Mouse (Mus musculus): Measurements from ENCODE around the gene Cpeb2.
A peak's percentile ranks its signal among the peaks of the same experiment; 100 is the strongest.

The Cpeb2 gene

DNA sequence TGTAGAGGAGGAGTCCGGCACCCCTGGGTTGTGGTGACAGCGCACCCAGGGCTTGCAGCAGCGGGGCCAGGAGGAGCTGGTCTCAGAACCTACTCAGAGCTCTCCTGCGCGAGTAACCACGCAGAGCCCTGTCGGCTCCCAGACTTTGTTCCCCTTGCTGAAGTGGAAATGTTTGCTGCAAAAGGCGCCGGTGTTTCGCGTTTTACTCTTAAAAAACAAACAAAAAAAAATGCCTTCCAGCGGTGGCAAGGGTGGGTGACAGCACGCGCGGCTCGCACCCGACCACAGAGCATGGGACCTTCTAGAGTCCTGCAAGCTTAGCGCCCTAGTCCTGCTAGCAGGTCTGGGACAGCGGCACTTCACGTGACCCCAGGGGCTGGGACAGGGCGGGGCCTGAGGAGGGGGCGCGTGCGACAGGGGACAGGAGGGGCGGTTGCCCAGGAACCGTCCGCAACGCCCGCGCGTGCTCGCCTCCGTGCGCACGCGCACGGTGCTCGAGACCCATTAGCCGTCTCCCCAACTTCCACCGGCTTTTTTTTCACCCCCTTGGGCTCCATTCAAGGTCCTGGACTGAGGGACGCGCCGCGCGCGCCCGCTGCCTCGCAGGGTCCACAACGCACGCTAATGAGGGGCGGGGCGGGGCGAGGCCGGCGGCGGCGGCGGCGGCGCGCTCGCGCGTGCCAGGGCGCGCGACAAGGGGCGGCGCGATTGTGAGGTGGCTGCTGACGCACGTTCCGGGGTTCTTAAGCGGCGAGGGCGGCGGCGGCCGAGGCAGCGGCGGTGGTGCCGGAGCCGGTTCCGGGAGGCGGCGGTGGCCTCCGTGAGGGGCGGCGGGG is at the start of gene Cpeb2:
Gene Cpeb2, plus strand, starts transcription at position 691 of the 836 bp plus-strand sequence.
- peak; percentile 92 for DNase-seq (ENCODE audit: low read depth)

DNA sequence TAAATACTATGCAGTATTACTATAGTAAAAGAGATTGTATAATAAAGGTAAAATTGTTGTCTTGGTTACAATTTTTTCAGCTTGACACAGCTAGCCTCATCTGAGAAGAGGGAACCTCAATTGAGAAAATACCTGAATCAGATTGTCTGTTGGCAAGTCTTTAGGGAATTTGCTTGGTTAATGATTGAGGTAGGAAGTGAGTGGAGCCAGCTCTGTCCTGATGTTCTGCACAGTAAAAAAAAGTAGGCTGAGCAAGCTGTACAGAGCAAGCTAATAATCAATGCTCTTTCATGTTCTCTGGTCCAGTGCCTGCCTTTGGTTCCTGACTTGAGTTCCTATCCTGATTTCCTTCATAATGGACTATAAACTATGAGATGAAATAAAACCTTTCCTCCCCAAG is 49.4 kb upstream of the Cpeb2 start:
- DNase-seq (ENCODE audit: low read depth) = no peak

DNA sequence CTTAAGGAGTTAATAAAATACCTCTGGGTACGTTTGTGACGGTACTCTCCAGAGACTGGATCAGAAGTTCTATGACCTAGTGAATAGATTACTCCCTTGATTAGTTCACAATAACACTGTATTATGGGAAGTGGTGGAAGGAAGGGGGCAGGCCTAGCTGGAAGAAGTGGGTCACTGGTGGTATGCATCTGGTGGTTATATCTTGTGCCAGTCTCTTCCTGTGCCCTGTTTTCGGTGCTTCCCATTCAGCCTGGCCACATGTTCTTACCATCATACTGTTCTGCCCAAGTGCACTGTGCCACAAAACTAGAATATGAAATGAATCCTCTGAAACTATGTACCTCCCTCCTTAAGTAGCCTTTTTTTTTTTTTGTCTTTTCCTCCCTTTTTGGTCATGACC is 48.1 kb upstream of the Cpeb2 start:
- DNase-seq (ENCODE audit: low read depth) = no peak

DNA sequence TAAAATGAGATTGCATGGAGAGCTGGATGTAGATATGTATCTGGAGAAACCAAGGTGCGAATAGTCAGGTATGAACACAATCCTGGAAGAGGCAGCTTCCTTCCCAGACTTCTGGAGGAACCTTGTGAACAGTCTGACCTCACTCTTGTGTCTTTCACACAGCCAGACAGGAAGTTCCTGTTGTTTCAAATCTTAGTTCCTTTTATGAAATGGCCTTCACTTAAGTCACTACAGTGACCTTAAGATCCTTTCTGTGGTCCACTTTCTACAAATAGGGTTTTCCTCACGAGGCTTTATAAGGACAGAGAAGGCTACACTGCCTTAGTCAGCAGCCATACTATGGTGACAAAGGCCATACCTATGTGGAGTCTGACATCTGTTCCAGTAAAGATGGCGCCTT is 47.5 kb upstream of the Cpeb2 start:
- no peak for DNase-seq (ENCODE audit: low read depth)

DNA sequence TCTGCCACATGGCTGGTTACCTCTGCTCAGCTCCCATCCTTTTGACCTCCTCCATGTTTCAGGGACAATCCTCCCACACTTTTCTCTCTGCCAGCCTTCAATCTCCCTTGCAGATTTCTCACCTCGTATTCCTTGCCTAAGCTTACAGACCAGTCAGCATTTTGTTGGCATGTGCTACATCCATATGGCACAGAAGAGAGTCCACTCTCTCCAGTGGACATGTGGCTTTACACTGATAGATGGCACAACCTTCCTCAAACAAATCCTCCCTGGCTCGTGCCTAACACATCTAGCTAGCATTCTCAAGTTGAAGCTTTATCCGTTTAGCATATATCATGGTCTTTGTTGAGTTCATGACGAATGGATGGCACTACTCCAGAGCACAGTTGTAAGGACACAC is 32.3 kb upstream of the Cpeb2 start:
- DNase-seq (ENCODE audit: low read depth) = no peak

DNA sequence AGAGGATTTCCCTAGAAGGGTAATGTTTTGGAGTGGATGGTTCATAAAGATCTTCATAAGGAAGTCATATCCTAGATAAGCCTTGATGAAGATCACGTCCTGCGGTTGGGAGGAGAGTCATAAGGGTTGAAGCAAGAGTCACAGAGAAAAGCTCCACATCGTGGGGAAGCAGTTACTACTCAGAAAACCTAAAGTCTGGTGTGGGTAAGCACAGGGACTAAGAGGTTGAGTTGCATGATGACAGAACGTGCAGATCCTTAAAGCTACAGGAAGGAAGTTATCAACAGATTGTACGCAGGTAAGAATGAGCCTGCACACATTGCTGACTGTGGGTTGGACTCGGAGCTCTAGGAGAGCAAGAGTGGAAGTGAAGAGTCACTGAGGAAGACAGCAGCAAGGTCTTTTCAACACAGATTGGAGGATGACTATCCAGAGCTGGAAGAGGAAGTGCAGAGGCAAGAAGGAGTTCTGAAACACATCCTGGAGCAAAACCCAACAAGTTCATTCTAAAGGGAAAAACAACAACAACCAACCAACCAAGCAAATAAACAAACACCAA is 26.4 kb upstream of the Cpeb2 start:
- no peak for DNase-seq (ENCODE audit: low read depth)

DNA sequence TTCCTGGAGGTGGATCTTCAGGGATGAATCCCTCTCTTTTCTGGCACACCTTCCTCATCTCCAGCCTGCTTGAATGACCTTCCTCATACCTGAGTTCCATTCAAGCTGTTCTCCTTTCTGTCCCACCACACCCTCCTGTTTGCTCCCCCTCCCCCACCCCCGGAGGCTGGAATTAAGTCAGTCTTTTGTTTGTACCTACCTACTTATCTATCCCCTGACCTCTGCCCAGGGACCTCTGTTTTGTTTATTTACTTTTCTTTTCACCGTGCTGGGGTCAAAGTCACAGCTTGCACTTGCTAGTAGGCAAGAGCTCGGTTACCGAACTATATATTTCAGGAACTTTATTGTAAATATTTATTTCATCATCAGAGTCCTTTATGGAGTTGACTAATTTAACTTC is 15.5 kb upstream of the Cpeb2 start:
- DNase-seq (ENCODE audit: low read depth) = no peak

DNA sequence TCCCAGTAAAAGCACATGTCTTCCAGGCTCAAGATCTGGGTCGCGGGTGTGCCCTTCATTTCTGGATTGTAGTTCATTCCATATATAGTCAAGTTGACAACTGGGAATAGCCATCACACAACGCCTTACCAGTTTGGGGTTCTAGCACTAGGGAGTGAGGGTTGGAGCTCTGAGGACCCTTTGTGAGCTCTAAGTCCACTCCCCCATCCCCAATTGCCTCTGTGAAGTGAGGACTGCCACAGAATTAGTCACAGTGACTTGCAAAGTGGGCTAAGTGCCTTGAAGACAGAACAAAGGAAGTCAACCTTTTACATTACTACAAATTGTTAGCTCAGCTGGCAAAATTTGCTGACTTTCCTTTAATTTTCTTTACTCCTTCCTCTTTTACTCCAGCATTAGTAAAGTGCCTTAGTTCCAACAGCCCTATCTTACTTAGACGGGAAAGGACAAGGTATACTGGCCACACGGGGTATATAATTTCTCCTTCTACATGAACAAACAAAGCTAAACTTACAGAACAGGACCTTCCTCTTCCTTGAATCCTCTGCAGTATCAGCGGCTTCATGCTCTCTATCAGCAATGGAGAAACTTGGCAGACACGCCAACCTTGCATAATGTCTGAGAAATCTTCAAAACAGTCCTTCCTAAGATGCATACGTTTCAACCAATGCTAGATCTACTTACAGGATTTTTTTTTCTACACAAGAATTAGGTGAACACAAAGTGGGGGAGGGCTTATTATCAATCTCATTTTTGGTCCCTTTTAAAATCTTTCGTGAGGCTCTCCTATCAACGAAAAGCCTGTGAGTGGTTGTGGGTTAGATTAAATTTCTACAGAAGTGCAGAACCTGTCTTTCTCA is 14.8 kb upstream of the Cpeb2 start:
- no peak for DNase-seq (ENCODE audit: low read depth)

DNA sequence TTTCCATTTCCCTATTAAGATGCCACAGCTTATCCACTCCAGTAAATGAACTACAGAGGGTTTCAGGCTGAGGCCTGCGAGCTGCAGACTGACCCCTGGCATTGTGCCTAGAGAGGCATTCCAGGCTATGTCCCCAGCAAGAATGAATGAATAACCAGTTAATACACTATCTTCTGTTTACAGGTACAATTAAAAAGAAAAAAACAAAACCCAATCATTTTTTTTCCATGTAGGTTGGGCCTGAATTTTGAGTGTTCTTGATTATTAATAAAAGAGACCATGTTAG is 14.2 kb upstream of the Cpeb2 start:
- DNase-seq (ENCODE audit: low read depth) = no peak

DNA sequence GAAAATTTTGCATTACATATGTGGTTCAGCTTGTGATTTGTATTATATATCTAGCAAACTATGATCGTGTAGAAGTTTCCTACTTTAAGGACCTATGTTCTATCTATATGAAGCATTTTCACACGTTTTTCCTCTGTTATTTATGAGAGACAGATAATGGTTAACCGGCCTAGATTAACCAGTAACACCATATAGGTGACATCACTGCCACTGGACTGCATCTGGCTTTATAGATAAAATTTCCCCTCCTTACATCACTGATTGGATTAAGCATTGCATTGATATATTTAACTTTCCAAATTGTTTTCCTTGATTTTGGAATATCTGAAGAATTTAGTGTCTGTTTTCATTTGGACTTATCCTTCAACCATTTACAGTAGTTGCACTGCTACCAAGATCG is 9.6 kb upstream of the Cpeb2 start:
- no peak for DNase-seq (ENCODE audit: low read depth)

DNA sequence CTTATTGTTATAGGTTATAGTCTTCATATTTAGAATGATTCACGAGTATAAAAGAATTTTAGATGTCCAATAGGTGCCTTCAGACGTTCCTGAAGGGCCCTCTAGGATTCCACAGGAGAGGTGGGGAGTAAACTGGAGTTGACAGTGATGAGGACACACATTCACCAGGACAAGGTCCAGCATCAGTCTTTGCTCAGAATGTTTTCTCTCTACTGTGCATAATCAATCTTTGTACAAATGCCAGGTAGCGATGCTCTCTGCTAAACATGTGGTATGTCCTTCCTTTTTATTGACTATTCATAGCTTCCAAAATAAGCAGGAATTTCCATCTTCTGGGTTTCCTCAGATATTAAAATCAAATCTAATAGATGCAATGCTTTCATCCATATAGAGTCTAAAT is 8.7 kb upstream of the Cpeb2 start:
- DNase-seq (ENCODE audit: low read depth) = no peak

DNA sequence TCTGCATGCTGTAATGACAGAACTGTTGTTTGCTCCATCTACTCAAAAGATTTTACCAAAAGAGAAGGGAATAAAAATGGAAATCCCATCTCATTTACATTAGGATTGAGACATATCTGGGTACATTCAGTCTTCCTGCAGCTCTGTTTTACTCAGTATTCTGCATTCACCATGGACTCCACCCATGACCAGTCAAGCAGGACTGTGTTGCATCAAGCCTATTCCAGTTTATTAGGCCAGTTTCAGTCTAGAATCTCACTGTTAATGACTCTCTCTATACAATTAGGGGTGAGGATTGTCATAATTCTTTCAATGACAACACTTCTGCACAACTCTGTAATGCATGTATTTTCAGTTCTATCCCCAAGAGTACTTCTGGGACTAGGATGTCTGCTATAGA is 6.8 kb upstream of the Cpeb2 start:
- DNase-seq (ENCODE audit: low read depth) = no peak

DNA sequence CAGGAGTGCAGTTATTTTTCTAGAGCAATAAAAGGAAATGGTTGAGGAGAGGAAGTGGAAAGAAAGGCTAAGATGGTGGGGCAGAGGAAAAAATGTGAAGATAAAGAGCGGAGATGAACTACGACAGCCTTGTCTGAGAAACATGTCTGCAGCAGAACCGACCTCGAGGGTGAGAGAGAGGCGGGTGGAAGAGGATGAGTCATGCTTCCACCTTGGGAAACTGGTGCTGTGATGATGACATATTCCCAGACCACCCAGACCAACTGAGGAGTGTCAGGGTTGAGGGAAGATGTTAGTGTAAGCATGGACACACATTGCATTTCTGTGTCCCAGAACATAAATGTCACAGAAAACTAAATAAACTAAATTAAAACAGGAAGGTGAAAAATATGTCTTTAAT is 5.4 kb upstream of the Cpeb2 start:
- DNase-seq (ENCODE audit: low read depth) = no peak

DNA sequence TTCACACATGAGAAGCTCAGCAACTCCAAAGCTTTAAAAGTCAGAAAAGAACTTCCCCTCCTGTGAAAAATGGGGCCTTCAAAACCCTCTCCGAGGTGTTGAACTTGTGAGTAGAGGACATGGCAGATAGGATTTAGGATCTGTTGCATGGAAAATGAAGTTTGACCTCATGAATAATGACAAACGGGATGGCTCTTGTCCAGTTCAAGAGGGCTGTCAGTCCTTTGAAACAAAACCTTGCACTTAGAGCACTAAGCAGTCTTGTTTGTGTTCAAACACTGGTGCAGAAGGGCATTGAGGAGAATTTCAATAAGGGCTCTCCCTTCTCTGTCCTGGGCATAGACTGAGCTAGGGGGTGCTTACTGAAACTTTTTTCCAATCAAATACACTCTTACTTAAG is 1.9 kb upstream of the Cpeb2 start:
- DNase-seq (ENCODE audit: low read depth) = no peak

DNA sequence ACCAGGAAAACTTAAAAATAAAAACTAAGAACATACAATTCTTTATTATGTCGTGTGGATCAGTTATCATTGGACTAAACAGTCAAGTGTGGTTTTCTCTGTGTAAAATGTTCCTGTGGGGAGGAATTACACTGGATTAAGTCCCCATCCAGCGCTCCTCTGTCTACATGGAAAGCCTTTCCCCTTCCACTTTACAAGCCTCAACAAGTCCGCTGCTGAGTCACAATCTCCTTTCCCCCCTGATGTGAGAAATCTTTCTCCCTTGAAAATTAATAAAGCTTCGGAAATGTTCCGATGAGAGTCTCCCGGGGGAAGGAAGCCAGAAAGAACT is 856 bp upstream of the Cpeb2 start:
- no peak for DNase-seq (ENCODE audit: low read depth)

DNA sequence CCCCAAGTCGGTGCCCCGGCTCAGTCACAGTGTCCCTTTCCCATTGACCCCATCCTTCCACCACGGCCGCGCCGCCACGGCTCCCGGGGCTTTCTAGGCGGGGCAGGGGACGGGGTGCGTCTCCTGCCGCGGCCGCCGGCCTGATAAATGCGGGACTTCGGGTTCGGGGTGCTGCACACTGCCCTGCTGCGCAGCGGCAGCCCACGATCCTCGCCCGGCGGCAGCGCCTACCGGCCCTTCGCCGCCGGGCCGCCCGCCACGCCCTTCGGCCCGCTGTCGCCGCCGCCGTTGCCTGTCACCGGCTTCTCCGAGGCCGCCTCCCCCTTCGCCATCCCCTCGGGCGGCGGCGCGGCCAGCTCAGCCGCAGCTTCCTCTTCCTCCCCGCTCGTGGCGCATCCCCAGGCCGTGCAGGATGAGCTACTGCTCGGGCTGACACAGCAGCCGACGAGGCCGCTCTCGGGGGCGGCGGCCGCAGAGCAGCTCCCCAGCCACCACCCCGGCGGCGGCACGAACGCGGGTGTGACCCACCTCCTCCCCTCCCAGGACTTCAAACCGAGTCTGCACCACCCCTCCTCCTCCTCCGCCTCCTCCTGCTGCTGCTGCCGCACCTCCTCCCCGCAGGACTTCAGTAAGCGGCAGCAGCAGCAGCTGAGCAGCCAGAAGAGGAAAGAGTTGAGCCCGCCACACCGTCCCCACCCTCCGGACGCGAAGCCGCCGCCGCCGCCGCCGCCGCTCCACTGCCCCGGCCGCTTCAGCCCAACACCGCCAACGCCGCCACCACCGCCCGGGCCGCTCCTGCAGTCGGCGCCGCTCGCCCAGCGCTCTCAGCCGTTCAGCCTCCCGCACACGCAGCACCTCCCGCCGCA is 579 bp downstream of the Cpeb2 start:
- DNase-seq (ENCODE audit: low read depth) = peak; percentile 86

DNA sequence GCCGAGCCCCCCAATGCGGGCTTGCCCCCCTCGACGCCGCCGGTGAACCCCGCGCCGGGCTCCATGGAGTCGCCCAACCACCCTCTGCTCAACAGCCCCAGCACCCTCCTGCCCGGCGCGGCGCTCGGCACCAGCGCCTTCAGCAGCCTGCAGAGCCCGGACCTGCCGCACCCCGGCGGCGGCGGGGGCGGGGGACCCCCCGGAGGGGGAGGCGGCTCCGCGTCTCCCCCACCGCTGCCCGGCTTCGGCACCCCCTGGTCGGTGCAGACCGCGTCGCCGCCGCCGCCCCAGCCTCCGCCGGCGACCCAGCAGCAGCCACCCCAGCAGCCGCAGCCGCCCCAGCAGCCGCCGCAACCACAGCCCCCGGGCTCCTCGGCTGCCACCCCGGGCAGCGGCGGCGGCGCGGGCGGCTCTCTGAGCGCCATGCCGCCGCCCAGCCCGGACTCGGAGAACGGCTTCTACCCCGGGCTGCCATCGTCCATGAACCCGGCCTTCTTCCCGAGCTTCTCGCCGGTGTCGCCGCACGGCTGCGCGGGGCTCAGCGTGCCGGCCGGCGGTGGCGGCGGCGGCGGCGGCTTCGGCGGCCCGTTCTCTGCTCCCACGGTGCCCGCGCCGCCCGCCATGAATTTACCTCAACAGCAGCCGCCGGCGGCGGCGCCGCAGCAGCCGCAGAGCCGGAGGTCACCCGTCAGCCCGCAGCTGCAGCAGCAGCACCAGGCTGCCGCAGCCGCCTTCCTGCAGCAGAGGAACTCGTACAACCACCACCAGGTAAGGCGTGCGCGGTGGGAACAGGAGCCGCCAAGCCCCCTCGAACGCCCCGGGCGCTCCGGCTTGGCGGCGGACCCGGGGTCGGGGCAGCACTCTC is 1.6 kb downstream of the Cpeb2 start:
- DNase-seq (ENCODE audit: low read depth) = peak; percentile 61

DNA sequence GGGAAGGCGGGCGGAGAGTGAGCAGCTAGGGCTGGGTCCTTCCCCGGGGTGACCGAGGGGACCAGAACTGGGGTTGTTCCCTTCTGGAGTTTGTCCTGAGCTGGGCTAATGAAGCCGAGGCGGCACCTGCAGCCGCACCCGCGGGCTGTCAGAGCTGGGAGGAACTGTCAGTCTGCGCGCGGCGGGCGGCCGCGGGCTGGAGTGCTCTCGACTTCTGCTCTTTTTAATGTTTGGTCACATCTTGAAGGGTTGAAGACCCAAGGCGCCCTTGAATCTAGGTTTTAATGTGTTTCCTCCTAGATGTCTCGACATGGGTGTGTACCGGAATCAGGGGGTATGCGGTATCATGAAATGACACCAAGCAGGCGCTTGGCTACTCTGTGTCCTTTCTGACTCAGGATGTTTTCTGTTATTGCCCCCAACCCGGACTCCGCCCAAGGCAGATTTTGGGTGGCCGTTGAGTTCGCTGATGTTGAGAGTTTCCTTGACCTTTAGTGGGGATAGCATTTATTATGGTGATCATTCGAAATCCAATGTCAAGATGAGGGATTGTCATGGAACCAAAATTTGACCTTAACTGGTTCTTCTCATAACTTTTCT is 2.3 kb downstream of the Cpeb2 start:
- DNase-seq (ENCODE audit: low read depth) = peak; percentile 63

DNA sequence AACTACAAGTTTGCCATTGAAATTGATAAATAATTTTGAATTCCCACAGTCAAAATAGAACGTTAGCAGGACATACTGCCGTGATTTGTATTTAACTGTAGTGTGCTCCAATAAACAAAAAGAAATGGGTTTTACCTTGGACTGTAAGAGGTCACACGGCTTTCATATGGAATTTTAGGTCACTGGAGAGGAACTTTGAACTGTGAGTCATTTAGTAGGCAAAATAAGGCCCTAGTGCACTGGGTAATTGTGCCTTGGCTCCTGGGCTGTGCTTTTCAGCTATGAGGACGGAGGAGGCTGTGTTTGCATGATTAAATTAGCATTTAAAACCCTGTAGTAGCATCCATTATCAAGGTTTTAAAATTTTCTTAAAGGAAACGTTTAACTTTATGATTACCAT is 3.0 kb downstream of the Cpeb2 start:
- DNase-seq (ENCODE audit: low read depth) = peak; percentile 20

DNA sequence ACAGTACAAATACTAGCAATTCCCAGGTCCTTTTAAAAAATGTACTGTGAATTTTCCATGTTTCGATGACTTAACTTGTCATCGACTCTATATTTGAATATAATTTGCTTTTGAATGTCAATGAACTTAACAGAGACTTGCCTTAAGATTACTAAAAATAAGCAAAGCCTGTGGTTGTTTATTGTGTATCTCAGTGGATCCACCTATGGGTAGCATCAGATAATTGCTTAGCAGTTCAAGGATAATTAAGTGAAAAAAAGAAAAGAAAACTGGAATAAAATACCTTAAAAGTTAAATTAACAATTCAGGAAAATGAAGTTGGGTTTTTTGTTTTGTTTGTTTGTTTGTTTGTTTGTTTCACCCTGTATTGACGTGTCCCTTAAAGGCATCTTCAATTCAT is 3.5 kb downstream of the Cpeb2 start:
- DNase-seq (ENCODE audit: low read depth) = peak; percentile 54

DNA sequence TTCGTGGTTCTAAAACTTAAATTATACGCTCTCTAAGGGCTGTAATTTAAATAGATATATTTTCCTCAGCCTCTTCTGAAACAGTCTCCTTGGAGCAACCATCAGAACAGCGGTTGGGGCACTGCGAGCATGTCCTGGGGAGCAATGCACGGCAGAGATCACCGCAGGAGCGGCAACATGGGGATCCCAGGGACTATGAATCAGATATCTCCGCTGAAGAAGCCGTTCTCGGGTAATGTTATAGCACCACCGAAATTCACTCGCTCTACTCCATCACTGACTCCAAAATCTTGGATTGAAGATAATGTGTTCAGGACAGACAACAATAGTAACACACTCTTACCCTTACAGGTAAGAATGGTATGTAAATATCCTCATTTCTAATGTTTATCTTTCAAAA is 4.3 kb downstream of the Cpeb2 start:
- no peak for DNase-seq (ENCODE audit: low read depth)
